Mouse (Mus musculus): ENCODE data around the gene Acvr1.

The Acvr1 gene

GRCm38 (mm10) chr2:58484284-58484965 is 82.5 kb downstream of the Acvr1 start:
- in situ Hi-C loops (cut with MboI; ENCODE audit: unreplicated experiment in 2 of 2), result no loop called here

- in situ Hi-C loops (cut with MboI; ENCODE audit: unreplicated experiment in 2 of 2), result no loop called here
Measured at GRCm38 (mm10) chr2:58481450-58482100, 85.4 kb downstream of the Acvr1 start.

GRCm38 (mm10) chr2:58480764-58481163 is 86.2 kb downstream of the Acvr1 start:
- in situ Hi-C loops (cut with MboI; ENCODE audit: unreplicated experiment in 2 of 2), result no loop called here

GRCm38 (mm10) chr2:58479536-58479935 is 87.4 kb downstream of the Acvr1 start:
- in situ Hi-C loops (cut with MboI; ENCODE audit: unreplicated experiment in 2 of 2), result loop anchor here (5.0 to 10.0 kb wide), 5 partner anchors 88 to 955 kb away; partner anchors contain the start of genes Acvr1 (in 1 of the 2) and Upp2 (in 1 of the 2)

GRCm38 (mm10) chr2:58478144-58478543 is 88.8 kb downstream of the Acvr1 start:
- in situ Hi-C loops (cut with MboI; ENCODE audit: unreplicated experiment in 2 of 2), result loop anchor here (5.0 to 10.0 kb wide), 5 partner anchors 89 to 957 kb away; partner anchors contain the start of genes Acvr1 (in 1 of the 2) and Upp2 (in 1 of the 2)

- in situ Hi-C loops (cut with MboI; ENCODE audit: unreplicated experiment in 2 of 2), result loop anchor here (5.0 to 10.0 kb wide), 5 partner anchors 90 to 958 kb away; partner anchors contain the start of genes Acvr1 (in 1 of the 2) and Upp2 (in 1 of the 2)
Measured at GRCm38 (mm10) chr2:58476956-58477715, 89.8 kb downstream of the Acvr1 start.

GRCm38 (mm10) chr2:58475578-58475977 is 91.4 kb downstream of the Acvr1 start:
- in situ Hi-C loops (cut with MboI; ENCODE audit: unreplicated experiment in 2 of 2), result loop anchor here (5.0 to 10.0 kb wide), 5 partner anchors 92 to 959 kb away; partner anchors contain the start of genes Acvr1 (in 1 of the 2) and Upp2 (in 1 of the 2)

GRCm38 (mm10) chr2:58470290-58470689 is 96.7 kb downstream of the Acvr1 start:
- in situ Hi-C loops (cut with MboI; ENCODE audit: unreplicated experiment in 2 of 2), result loop anchor here (10.0 kb wide), 2 partner anchors 435 to 965 kb away; no protein-coding TSS in a partner anchor

GRCm38 (mm10) chr2:58469816-58470215 is 97.1 kb downstream of the Acvr1 start, which contains the start of gene Gm17409:
TSS of gene Gm17409 (plus strand) at chr2:58470116.
- in situ Hi-C loops (cut with MboI; ENCODE audit: unreplicated experiment in 2 of 2), result loop anchor here (10.0 kb wide), 3 partner anchors 415 to 965 kb away; partner anchors contain the start of gene Ermn (in 1 of the 2)

GRCm38 (mm10) chr2:58458820-58459371 is 108.1 kb downstream of the Acvr1 start:
- in situ Hi-C loops (cut with MboI; ENCODE audit: unreplicated experiment in 2 of 2), result loop anchor here in 1 of 2 experiments (5.0 kb wide), 1 partner anchor 257 kb away; no protein-coding TSS in a partner anchor

- in situ Hi-C loops (cut with MboI; ENCODE audit: unreplicated experiment in 2 of 2), result loop anchor here in 1 of 2 experiments (5.0 kb wide), 1 partner anchor 255 kb away; no protein-coding TSS in a partner anchor
Measured at GRCm38 (mm10) chr2:58457488-58457865, 109.5 kb downstream of the Acvr1 start.

GRCm38 (mm10) chr2:58456843-58457487 is 110.0 kb downstream of the Acvr1 start:
- in situ Hi-C loops (cut with MboI; ENCODE audit: unreplicated experiment in 2 of 2), result loop anchor here in 1 of 2 experiments (5.0 kb wide), 1 partner anchor 255 kb away; no protein-coding TSS in a partner anchor

GRCm38 (mm10) chr2:58454095-58454865 is 112.7 kb downstream of the Acvr1 start:
- in situ Hi-C loops (cut with MboI; ENCODE audit: unreplicated experiment in 2 of 2), result no loop called here

- in situ Hi-C loops (cut with MboI; ENCODE audit: unreplicated experiment in 2 of 2), result no loop called here
Measured at GRCm38 (mm10) chr2:58447001-58447400, 120.0 kb downstream of the Acvr1 start.

GRCm38 (mm10) chr2:58443163-58443562 is 123.8 kb downstream of the Acvr1 start:
- in situ Hi-C loops (cut with MboI; ENCODE audit: unreplicated experiment in 2 of 2), result no loop called here

- in situ Hi-C loops (cut with MboI; ENCODE audit: unreplicated experiment in 2 of 2), result no loop called here
Measured at GRCm38 (mm10) chr2:58436911-58437310, 130.0 kb downstream of the Acvr1 start.

- in situ Hi-C loops (cut with MboI; ENCODE audit: unreplicated experiment in 2 of 2), result no loop called here
Measured at GRCm38 (mm10) chr2:58435507-58435906, 131.4 kb downstream of the Acvr1 start.

GRCm38 (mm10) chr2:58434438-58434837 is 132.5 kb downstream of the Acvr1 start:
- in situ Hi-C loops (cut with MboI; ENCODE audit: unreplicated experiment in 2 of 2), result no loop called here

- in situ Hi-C loops (cut with MboI; ENCODE audit: unreplicated experiment in 2 of 2), result no loop called here
Measured at GRCm38 (mm10) chr2:58433317-58433716, 133.6 kb downstream of the Acvr1 start.
